Mouse (Mus musculus): ENCODE results near the gene Itgax. TPM values are rescaled to one million over a fixed set of nuclear protein-coding genes. Genes with fewer than 3 reads are reported as not detected.
A peak's percentile ranks its signal among the peaks of the same experiment; 100 is the strongest.
"Not testable (repeated sequence)": the region's sequence is repeated elsewhere in the genome, so short reads cannot be mapped to it uniquely, and the experiment has no call there.

The Itgax gene
- polyA plus RNA-seq, 1 experiment from 2014 or later = 0.05 TPM

GRCm38 (mm10) chr7:128119726-128120490, 9.4 kb upstream of the Itgax start:
- Histone ChIP-seq H3K36me3 (no peaks in the 10 kb centered on the region), H3K27ac (no peak overlapping the region), H3K4me3 (no peak overlapping the region), H3K4me1 (no peaks in the 10 kb centered on the region), H3K9me3 (no peaks in the 10 kb centered on the region), H3K27me3 (ENCODE audit: insufficient read depth, poor library complexity, severe bottlenecking) (no peaks in the 10 kb centered on the region)
- peak; percentile 53 for DNase-seq (ENCODE audit: low spot score)
- 83% methylated on average over 6 of the region's 6 CpGs for WGBS

- Histone ChIP-seq H3K36me3 (no peaks in the 10 kb centered on the region), H3K4me1 (peaks cover 25% of the 10 kb centered on the region), H3K9me3 (no peaks in the 10 kb centered on the region), H3K4me3 (no peak overlapping the region), H3K27me3 (ENCODE audit: insufficient read depth, poor library complexity, severe bottlenecking) (no peaks in the 10 kb centered on the region), H3K27ac (no peak overlapping the region)
- no peak for DNase-seq (ENCODE audit: low spot score)
- WGBS = 43% methylated on average over 5 of the region's 5 CpGs
Observed at GRCm38 (mm10) chr7:128132148-128132547, 2.8 kb downstream of the Itgax start.

GRCm38 (mm10) chr7:128133596-128133995, 4.2 kb downstream of the Itgax start:
- H3K27ac ChIP-seq = no peak overlapping the region
- H3K4me1 ChIP-seq = peaks cover 15% of the 10 kb centered on the region; the same call in 1 of the 2 replicates
- H3K4me3 ChIP-seq = no peak overlapping the region
- 80% methylated on average over 2 of the region's 2 CpGs for WGBS
- H3K27me3 ChIP-seq (ENCODE audit: insufficient read depth, poor library complexity, severe bottlenecking) = no peaks in the 10 kb centered on the region
- no peaks in the 10 kb centered on the region for H3K36me3 ChIP-seq
- DNase-seq (ENCODE audit: low spot score) = no peak
- no peaks in the 10 kb centered on the region for H3K9me3 ChIP-seq

GRCm38 (mm10) chr7:128136927-128137326, 7.6 kb downstream of the Itgax start:
- Histone ChIP-seq H3K27me3 (ENCODE audit: insufficient read depth, poor library complexity, severe bottlenecking) (no peaks in the 10 kb centered on the region), H3K4me1 (peaks cover 6% of the 10 kb centered on the region; the same call in 1 of the 2 replicates), H3K27ac (no peak overlapping the region), H3K36me3 (no peaks in the 10 kb centered on the region), H3K9me3 (peaks cover 3% of the 10 kb centered on the region; the same call in 1 of the 2 replicates), H3K4me3 (no peak overlapping the region)
- no peak for DNase-seq (ENCODE audit: low spot score)
- WGBS = 43% methylated on average over 4 of the region's 4 CpGs

GRCm38 (mm10) chr7:128139611-128140010, 10.3 kb downstream of the Itgax start:
- Histone ChIP-seq H3K36me3 (no peaks in the 10 kb centered on the region), H3K9me3 (peaks cover 3% of the 10 kb centered on the region; the same call in 1 of the 2 replicates), H3K27me3 (ENCODE audit: insufficient read depth, poor library complexity, severe bottlenecking) (no peaks in the 10 kb centered on the region), H3K27ac (no peak overlapping the region), H3K4me3 (no peak overlapping the region), H3K4me1 (no peaks in the 10 kb centered on the region)
- WGBS = 87% methylated on average over 6 of the region's 6 CpGs
- no peak for DNase-seq (ENCODE audit: low spot score)

GRCm38 (mm10) chr7:128150970-128151369, 21.6 kb downstream of the Itgax start:
- Histone ChIP-seq H3K4me3 (no peak overlapping the region), H3K27me3 (ENCODE audit: insufficient read depth, poor library complexity, severe bottlenecking) (no peaks in the 10 kb centered on the region), H3K36me3 (no peaks in the 10 kb centered on the region), H3K4me1 (peaks cover 10% of the 10 kb centered on the region), H3K27ac (no peak overlapping the region), H3K9me3 (no peaks in the 10 kb centered on the region)
- no peak for DNase-seq (ENCODE audit: low spot score)
- 86% methylated on average over 8 of the region's 8 CpGs for WGBS

GRCm38 (mm10) chr7:128154076-128154475, 24.7 kb downstream of the Itgax start, which contains the start of gene Itgad:
Itgad (plus strand) TSS chr7:128154376.
- peak within 1 kb of the TSS; percentile 44 for H3K4me3 ChIP-seq
- peaks cover 6% of the 10 kb centered on the region for H3K4me1 ChIP-seq
- no peaks in the 10 kb centered on the region for H3K27me3 ChIP-seq (ENCODE audit: insufficient read depth, poor library complexity, severe bottlenecking)
- no peak for DNase-seq (ENCODE audit: low spot score)
- H3K36me3 ChIP-seq = no peaks in the 10 kb centered on the region
- WGBS = 85% methylated on average over 21 of the region's 21 CpGs
- H3K9me3 ChIP-seq = no peaks in the 10 kb centered on the region
- no peak within 1 kb of the TSS for H3K27ac ChIP-seq

GRCm38 (mm10) chr7:128154924-128155323, 25.6 kb downstream of the Itgax start:
- peak overlapping the region; percentile 44 for H3K4me3 ChIP-seq
- H3K27me3 ChIP-seq (ENCODE audit: insufficient read depth, poor library complexity, severe bottlenecking) = no peaks in the 10 kb centered on the region
- no peaks in the 10 kb centered on the region for H3K9me3 ChIP-seq
- no peak overlapping the region for H3K27ac ChIP-seq
- H3K36me3 ChIP-seq = no peaks in the 10 kb centered on the region
- H3K4me1 ChIP-seq = peaks cover 4% of the 10 kb centered on the region
- WGBS = 32% methylated on average over 10 of the region's 10 CpGs
- no peak for DNase-seq (ENCODE audit: low spot score)

GRCm38 (mm10) chr7:128158688-128159354, 29.5 kb downstream of the Itgax start:
- WGBS = 77% methylated on average over 8 of the region's 8 CpGs
- not testable (repeated sequence) for H3K4me1 ChIP-seq, H3K36me3 ChIP-seq

GRCm38 (mm10) chr7:128164001-128164400, 34.7 kb downstream of the Itgax start:
- H3K36me3 ChIP-seq = no peaks in the 10 kb centered on the region
- H3K9me3 ChIP-seq = no peaks in the 10 kb centered on the region
- no peak overlapping the region for H3K27ac ChIP-seq
- no peak for DNase-seq (ENCODE audit: low spot score)
- H3K27me3 ChIP-seq (ENCODE audit: insufficient read depth, poor library complexity, severe bottlenecking) = no peaks in the 10 kb centered on the region
- WGBS = 91% methylated on average over 4 of the region's 4 CpGs
- no peaks in the 10 kb centered on the region for H3K4me1 ChIP-seq
- no peak overlapping the region for H3K4me3 ChIP-seq

More at GRCm38 (mm10) chr7:128158688-128159354, 29.5 kb downstream of the Itgax start:
- H3K27ac ChIP-seq; DNase-seq (ENCODE audit: low spot score); H3K4me3 ChIP-seq; H3K27me3 ChIP-seq (ENCODE audit: insufficient read depth, poor library complexity, severe bottlenecking); H3K9me3 ChIP-seq: not testable (repeated sequence)

GRCm38 (mm10) chr7:128166391-128166790, 37.0 kb downstream of the Itgax start:
- Histone ChIP-seq H3K27me3 (ENCODE audit: insufficient read depth, poor library complexity, severe bottlenecking) (no peaks in the 10 kb centered on the region), H3K4me1 (no peaks in the 10 kb centered on the region), H3K4me3 (no peak overlapping the region), H3K36me3 (no peaks in the 10 kb centered on the region), H3K27ac (no peak overlapping the region), H3K9me3 (no peaks in the 10 kb centered on the region)
- 82% methylated on average over 7 of the region's 7 CpGs for WGBS
- DNase-seq (ENCODE audit: low spot score) = peak; percentile 25

- H3K27me3 ChIP-seq (ENCODE audit: insufficient read depth, poor library complexity, severe bottlenecking) = no peaks in the 10 kb centered on the region
- H3K9me3 ChIP-seq = no peaks in the 10 kb centered on the region
- no peak overlapping the region for H3K4me3 ChIP-seq
- H3K4me1 ChIP-seq = no peaks in the 10 kb centered on the region
- WGBS = 84% methylated on average over 3 of the region's 3 CpGs
- no peak overlapping the region for H3K27ac ChIP-seq
- no peak for DNase-seq (ENCODE audit: low spot score)
- H3K36me3 ChIP-seq = no peaks in the 10 kb centered on the region
Observed at GRCm38 (mm10) chr7:128169996-128170395, 40.6 kb downstream of the Itgax start.

GRCm38 (mm10) chr7:128178385-128178784, 49.0 kb downstream of the Itgax start:
- H3K27ac ChIP-seq = no peak overlapping the region
- WGBS = 57% methylated on average over 2 of the region's 2 CpGs
- H3K9me3 ChIP-seq = no peaks in the 10 kb centered on the region
- DNase-seq (ENCODE audit: low spot score) = no peak
- no peaks in the 10 kb centered on the region for H3K27me3 ChIP-seq (ENCODE audit: insufficient read depth, poor library complexity, severe bottlenecking)
- no peak overlapping the region for H3K4me3 ChIP-seq
- no peaks in the 10 kb centered on the region for H3K36me3 ChIP-seq
- no peaks in the 10 kb centered on the region for H3K4me1 ChIP-seq

Data from heart, embryonic 10.5 days (tissue).